Mouse (Mus musculus) MEL (cell line): ENCODE data around the gene Pik3c2b.

ENCODE experiments used
- CTCF ChIP-seq, 3 experiments: IDR thresholded peaks in 2 of 3; conservative IDR thresholded peaks in 1 of 3; 2 replicates each; pipeline ENCODE4 v1.5.1; 2011 to 2012; ENCODE audit warnings: low read length in 3 of 3, low read depth in 2 of 3, mild to moderate bottlenecking in 2 of 3, improper control_type of control experiment in 1 of 3, inconsistent platforms in 1 of 3, mixed read lengths in 1 of 3, moderate library complexity in 1 of 3; ENCODE audit not compliant: control insufficient read depth in 1 of 3, insufficient read depth in 1 of 3, poor library complexity in 1 of 3, severe bottlenecking in 1 of 3
- GATA1 ChIP-seq: IDR thresholded peaks from 2 replicates; pipeline ENCODE4 v1.6.1; 2011; ENCODE audit warnings: low read depth, low read length, improper control_type of control experiment
- MAFK ChIP-seq: IDR thresholded peaks from 2 replicates; pipeline ENCODE4 v1.6.1; 2011; ENCODE audit warnings: low read depth, mild to moderate bottlenecking, low read length, improper control_type of control experiment, borderline replicate concordance
- MAZ ChIP-seq: IDR thresholded peaks from 2 replicates; pipeline ENCODE4 v1.6.1; 2012; ENCODE audit warnings: low read depth, mild to moderate bottlenecking, inconsistent platforms, low read length, improper control_type of control experiment
- POLR2A ChIP-seq, 2 experiments: IDR thresholded peaks; 2 replicates each; pipeline ENCODE4 v1.6.1; 2011 to 2012; ENCODE audit warnings: low read length in 2 of 2, mild to moderate bottlenecking in 2 of 2, control low read depth in 1 of 2, improper control_type of control experiment in 1 of 2, low read depth in 1 of 2, moderate library complexity in 1 of 2; ENCODE audit not compliant: control insufficient read depth in 1 of 2, insufficient read depth in 1 of 2, poor library complexity in 1 of 2
- UBTF ChIP-seq: IDR thresholded peaks from 2 replicates; pipeline ENCODE4 v1.6.1; 2012; ENCODE audit warnings: low read depth, mild to moderate bottlenecking, inconsistent platforms, low read length, improper control_type of control experiment, moderate library complexity, borderline replicate concordance; ENCODE audit not compliant: insufficient read depth

- no peak for TF ChIP-seq MAFK
- no peak for TF ChIP-seq POLR2A (IDR thresholded peaks at IDR 0.05; ENCODE audit: control insufficient read depth in 1 of 2, insufficient read depth in 1 of 2, low read depth in 1 of 2, low read length in 2 of 2, poor library complexity in 1 of 2)
- no peak for TF ChIP-seq UBTF
- no peak for TF ChIP-seq GATA1
- no peak for TF ChIP-seq CTCF (IDR thresholded peaks at IDR 0.05 in 2 of 3, conservative IDR thresholded peaks at IDR 0.05 in 1 of 3; ENCODE audit: control insufficient read depth in 1 of 3, insufficient read depth in 1 of 3, low read depth in 2 of 3, low read length in 3 of 3, poor library complexity in 1 of 3, severe bottlenecking in 1 of 3)
- TF ChIP-seq MAZ, result no peak
These were observed 106.7 kb downstream of the Pik3c2b start for GRCm38 (mm10) chr1:133152213-133152612.
